Mouse (Mus musculus) brain, adult 2 months (tissue): ENCODE data around the gene Pnmal1.
"Not testable (repeated sequence)": the region's sequence is repeated elsewhere in the genome, so short reads cannot be mapped to it uniquely, and the experiment has no call there.

ENCODE experiments used
- DNase-seq: peaks from one replicate; pipeline ENCODE4 v3.0.0; 2011; ENCODE audit warnings: low read depth, low spot score

Pnmal1 gene

GRCm38 (mm10) chr7:16950861-16951635, 8.4 kb upstream of the Pnmal1 start:
- peak; percentile 94 for DNase-seq

GRCm38 (mm10) chr7:16953776-16954175, 5.7 kb upstream of the Pnmal1 start:
- not testable (repeated sequence) for DNase-seq

GRCm38 (mm10) chr7:16955712-16956111, 3.8 kb upstream of the Pnmal1 start:
- DNase-seq: no peak

GRCm38 (mm10) chr7:16956410-16957265, 2.8 kb upstream of the Pnmal1 start:
- DNase-seq: peak; percentile 94

GRCm38 (mm10) chr7:16961678-16962077, 2.2 kb downstream of the Pnmal1 start:
- DNase-seq: no peak

- no peak for DNase-seq
Measured at GRCm38 (mm10) chr7:16968414-16968813, 8.9 kb downstream of the Pnmal1 start.

- no peak for DNase-seq
Measured at GRCm38 (mm10) chr7:16971160-16971559, 11.7 kb downstream of the Pnmal1 start.

- DNase-seq: peak; percentile 92
Measured at GRCm38 (mm10) chr7:16974018-16974417, 14.5 kb downstream of the Pnmal1 start.

- DNase-seq: no peak
Measured at GRCm38 (mm10) chr7:16976298-16976697, 16.8 kb downstream of the Pnmal1 start.

- no peak for DNase-seq
Measured at GRCm38 (mm10) chr7:16978173-16978572, 18.7 kb downstream of the Pnmal1 start.

- DNase-seq: no peak
Measured at GRCm38 (mm10) chr7:16978593-16978992, 19.1 kb downstream of the Pnmal1 start.

- peak; percentile 76 for DNase-seq
Measured at GRCm38 (mm10) chr7:16980348-16980747, 20.9 kb downstream of the Pnmal1 start.

GRCm38 (mm10) chr7:16982859-16983568, 23.5 kb downstream of the Pnmal1 start, which contains the start of gene Gm42372:
TSS of gene Gm42372 (plus strand) at chr7:16983086.
- peak; percentile 98 for DNase-seq

- no peak for DNase-seq
Measured at GRCm38 (mm10) chr7:16987541-16988149, 28.2 kb downstream of the Pnmal1 start.

GRCm38 (mm10) chr7:16988405-16988804, 28.9 kb downstream of the Pnmal1 start:
- DNase-seq: no peak

- no peak for DNase-seq
Measured at GRCm38 (mm10) chr7:16990006-16990744, 30.7 kb downstream of the Pnmal1 start.

GRCm38 (mm10) chr7:16991681-16992450, 32.4 kb downstream of the Pnmal1 start:
- no peak for DNase-seq

- DNase-seq: no peak
Measured at GRCm38 (mm10) chr7:16992451-16992807, 33.0 kb downstream of the Pnmal1 start, which contains the start of gene Ccdc8. TSS of gene Ccdc8 (plus strand) at chr7:16992708.

- no peak for DNase-seq
Measured at GRCm38 (mm10) chr7:16993651-16994399, 34.3 kb downstream of the Pnmal1 start.
